Mouse (Mus musculus): ENCODE measurements at regions not wholly inside any gene's neighbourhood (a gene's known extent, or its start where the extent isn't known, plus 50 kb on each side); places are given as distances from the start of the nearest gene placed in this dataset.
"Not testable (repeated sequence)": the region's sequence is repeated elsewhere in the genome, so short reads cannot be mapped to it uniquely, and the experiment has no call there.

GRCm38 (mm10) chr4:4708261-4708660, 84.9 kb downstream of the Impad1 start:
- DNase-seq = peak; percentile 71 to 88

DNA sequence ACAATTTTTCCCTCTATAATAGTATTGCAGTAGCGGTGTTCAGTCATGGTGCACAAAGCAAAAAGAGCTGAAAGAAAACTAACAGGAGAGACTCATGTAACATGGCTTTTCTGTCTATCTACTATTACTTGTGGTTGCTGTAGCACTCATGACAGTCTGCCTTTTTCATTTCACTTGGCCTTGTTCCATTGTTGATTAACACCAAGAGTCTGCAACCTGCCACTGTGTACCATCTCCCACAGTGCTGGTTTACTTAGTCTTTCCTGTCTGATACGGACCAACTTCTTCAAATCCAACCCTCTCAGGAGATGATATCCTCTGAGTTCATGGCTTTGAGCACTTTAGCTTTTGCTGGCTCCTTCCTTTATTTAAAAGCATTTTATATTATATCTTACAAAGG, 94.1 kb downstream of the Impad1 start:
- no peak for DNase-seq

- no peak for DNase-seq
These were observed 97.7 kb downstream of the Impad1 start for GRCm38 (mm10) chr4:4695413-4695812.

DNA sequence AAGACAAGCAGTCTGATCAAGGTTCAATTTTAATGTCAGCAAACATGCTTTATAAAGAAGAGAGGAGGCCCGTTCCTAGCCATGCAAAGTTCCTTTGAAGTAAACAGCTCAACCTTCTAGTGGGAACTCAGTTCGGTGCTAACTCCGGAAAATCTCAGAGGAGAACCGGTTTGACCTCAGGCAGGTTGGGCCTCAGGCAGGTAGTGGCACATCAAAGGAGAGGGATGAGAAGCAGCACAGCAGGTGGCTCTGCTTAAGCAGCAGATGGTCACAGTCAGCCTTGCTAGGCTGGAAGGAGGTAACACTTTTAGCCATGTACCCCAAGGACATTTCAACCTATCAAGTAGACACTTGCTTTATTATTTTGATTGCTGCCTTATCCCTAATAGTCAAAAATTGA, 106.2 kb downstream of the Impad1 start:
- no peak for DNase-seq

DNA sequence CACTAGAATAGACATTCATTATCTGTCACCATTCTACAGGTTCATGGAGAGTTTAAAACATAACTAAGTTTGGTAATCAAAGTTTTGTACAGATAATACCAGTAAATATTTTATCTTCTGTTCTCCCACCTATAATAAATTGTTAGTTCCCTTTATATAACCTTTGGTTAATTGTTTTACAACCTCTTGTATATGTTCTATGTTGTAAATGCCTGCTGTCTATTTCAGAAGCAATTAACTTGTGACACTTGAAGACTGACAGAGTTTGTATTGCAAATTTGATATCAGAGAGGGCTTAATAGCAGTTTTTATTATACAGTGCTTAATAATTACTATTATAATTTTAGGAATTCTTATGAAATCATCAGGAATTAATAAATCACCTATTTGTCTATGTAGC, 118.5 kb downstream of the Impad1 start:
- DNase-seq = no peak

DNA sequence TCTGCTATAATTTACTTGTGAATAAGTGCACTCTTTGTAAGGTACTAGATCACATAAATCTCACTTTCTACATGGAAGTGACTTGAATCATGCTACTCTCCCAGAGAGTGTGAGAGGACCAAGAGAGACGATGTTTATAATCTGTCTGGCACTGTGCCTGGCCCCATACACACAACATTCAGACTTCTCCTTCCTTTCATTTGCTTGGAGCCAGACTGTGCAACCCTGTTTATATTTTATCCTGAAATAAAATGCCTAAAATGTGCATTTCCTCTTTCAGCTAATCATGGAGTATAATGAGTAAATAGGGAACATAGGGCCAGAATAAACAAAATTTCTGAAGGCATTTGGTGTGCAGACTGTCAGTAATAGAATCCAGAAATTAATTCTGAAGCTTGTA, 142.9 kb downstream of the Impad1 start:
- DNase-seq = no peak

DNA sequence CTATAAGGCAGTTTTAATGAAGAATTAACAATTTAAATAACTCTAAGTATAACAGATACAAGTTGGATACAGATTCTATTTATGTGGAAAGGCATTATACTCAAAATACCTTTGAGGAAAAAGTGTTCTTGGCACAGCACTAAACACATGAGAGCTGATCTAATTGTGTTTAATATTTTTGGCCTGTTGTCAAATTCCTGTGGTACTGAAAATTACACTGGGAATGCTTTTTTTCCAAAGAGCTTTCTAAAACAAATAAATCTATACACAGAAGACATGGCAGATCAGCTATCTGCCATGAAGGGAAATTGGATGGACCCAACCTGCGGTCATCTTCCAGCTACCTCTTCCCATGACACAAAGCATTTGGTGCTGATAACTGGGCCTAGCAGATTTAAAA, 147.9 kb downstream of the Impad1 start:
- DNase-seq = no peak

GRCm38 (mm10) chr4:4636258-4636657, 156.9 kb downstream of the Impad1 start:
- no peak for DNase-seq

DNA sequence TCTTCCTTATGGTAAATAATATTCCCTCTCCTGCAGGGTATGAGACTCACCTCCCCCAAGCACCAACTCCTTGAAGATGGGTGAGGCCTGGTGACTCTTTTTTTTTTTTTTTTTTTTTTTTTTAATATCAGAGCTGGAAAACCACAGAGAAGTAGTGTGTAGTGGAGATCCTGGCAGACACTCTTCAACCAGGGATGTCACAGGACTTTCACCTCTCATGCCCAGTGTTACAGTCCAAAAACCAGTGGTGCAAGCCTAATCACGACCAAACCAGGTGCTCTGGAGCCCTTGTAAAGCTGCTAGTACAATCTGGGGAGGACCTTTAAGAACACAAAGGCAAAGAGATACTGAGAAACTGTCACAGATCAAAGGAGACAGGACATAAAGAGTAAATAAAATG, 157.3 kb downstream of the Impad1 start:
- DNase-seq = no peak

DNA sequence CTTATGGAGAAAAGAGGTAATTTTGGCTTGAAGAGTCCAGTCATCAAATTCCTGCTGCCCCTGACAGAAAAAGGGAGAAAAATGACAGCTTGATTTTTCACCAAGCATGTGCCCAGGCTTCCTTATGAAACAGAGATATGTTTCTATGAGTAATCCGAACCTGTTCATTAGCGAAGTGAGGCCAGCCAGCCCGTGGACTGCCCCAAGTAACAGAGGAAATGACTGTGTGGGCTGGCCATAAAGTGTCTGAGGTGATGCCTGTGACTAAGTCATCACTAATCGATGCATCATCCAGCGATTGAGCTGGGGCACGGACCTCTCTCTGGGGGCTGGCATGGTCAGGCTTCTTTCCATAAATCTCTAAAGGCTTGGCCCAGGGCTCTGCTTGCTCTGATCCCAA, 157.8 kb downstream of the Impad1 start:
- no peak for DNase-seq

- peak in 1 of 2 experiments; percentile 6 for DNase-seq
These were observed 158.5 kb downstream of the Impad1 start for GRCm38 (mm10) chr4:4634646-4635045.

- DNase-seq = no peak
These were observed 162.4 kb downstream of the Impad1 start for GRCm38 (mm10) chr4:4630750-4631149.

GRCm38 (mm10) chr4:4629251-4629650, 163.9 kb downstream of the Impad1 start:
- no peak for DNase-seq

DNA sequence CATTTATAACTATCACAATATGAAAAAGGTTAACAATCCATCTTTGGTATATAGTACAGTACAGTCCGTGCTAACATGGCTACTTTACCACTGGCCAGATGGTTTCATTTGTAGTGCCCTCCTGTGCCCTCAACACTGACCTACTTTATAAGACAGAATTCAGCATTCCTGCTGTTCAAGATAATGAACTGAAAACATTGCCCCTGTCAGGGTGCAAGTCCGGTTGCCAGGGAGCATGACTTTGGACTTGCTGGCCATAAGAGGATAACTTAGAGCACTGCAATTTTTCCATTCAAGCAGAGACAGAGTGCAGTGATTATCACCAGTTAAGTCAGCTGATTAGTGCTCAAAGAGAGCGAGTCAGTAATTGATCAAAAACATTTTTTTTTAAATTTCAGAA, 169.3 kb downstream of the Impad1 start:
- DNase-seq = no peak

GRCm38 (mm10) chr4:4620135-4620534, 173.0 kb downstream of the Impad1 start:
- not testable (repeated sequence) for DNase-seq

GRCm38 (mm10) chr4:4614577-4614976, 178.6 kb downstream of the Impad1 start:
- no peak for DNase-seq

Data from heart, adult 18-20 months (tissue).